Mouse (Mus musculus) liver, adult 2 months (tissue): Measurements from ENCODE around the gene Mast3.

Experiments used
- CTCF ChIP-seq: fragments of 200-500 bp; IDR thresholded peaks from 2 replicates; pipeline ENCODE4 v1.5.1; 2011; ENCODE audit warnings: low read depth, low read length, control low read depth
- POLR2A ChIP-seq: fragments of 200-500 bp; IDR thresholded peaks from 2 replicates; pipeline ENCODE4 v1.6.1; 2011; ENCODE audit warnings: low read length, control low read depth; ENCODE audit not compliant: insufficient read depth; ENCODE audit errors: extremely low read depth

- TF ChIP-seq POLR2A: no peak
- no peak for TF ChIP-seq CTCF
Observed at GRCm38 (mm10) chr8:70800648-70801047, 4.2 kb downstream of the Mast3 start.
